Mouse (Mus musculus) mouse trophoblast stem cell (cell line): Measurements from ENCODE around the gene Clasp2.
"Not testable (repeated sequence)": the region's sequence is repeated elsewhere in the genome, so short reads cannot be mapped to it uniquely, and the experiment has no call there.

Source experiments
- in situ Hi-C, 2 experiments: fragments of 300-500 bp; cut with MseI, MboI; formaldehyde crosslinking; loops; 2 replicates in 1 of 2; 3 replicates in 1 of 2; pipeline ENCODE4 v1.15.1; 2025

The Clasp2 gene

DNA sequence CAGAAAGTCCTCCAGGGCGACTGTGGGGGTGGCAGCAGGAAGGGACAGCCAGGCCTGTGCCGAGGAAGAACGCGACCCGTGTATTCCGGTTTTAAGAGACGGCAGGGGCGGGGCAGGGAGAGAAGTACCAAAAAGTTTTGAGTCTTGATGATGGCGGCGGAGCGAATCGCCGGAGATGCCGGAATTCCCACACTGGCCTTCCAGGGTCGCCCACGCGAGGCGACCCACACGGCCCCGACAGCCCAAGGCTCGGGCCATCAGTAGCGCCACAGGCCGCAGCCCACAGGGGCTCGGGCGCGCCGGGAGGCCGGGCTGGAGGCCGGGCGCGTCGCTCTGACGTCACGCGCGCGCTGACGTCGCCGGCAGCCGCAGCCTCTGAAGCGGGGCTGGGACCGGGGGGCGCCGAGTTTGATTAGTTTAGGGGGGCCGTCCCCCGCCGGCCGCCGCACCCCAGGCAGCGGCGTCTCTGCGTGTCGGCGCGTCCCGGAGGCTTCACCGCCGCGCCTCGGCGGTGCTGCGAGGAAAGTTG is at the start of gene Clasp2:
Gene Clasp2, plus strand, starts transcription at position 366 of the 529 bp plus-strand sequence.
- in situ Hi-C loops, result no loop called here

DNA sequence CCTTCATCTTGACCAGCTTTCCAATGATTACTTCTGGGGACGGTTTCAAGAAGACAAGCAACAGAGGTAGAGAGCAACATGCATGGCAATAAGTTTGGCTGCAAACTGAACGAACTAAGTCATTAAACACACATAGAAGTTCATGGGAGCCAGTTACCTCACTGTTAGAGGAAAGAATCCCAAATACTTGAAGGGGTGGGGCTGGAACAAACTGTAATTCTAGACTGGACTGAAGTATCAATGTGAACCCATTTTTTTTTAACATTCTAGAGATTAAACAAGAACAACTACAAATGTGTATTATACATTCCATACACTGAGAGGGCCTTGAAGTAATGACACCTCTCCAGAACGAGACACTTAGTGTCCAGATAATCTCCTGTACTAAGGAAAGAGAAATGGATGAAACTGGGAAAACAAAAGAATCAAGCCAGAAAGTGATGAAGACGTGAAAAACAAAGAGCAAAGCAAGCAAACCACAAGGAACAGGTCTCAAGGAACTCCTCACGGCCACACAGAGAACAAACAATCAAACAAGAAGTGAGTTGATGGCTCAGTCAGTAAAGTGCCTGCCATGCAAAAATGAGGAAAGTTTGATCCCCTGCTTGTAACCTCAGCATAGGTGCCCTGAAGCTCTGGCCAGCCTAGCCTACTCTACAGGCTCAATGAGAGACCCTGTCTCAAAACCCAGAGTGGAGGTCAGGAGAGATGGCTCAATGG is 39.7 kb upstream of the Clasp2 start:
- in situ Hi-C loops, result no loop called here

GRCm38 (mm10) chr9:113706108-113706507 is 35.2 kb upstream of the Clasp2 start:
- in situ Hi-C loops, result no loop called here

DNA sequence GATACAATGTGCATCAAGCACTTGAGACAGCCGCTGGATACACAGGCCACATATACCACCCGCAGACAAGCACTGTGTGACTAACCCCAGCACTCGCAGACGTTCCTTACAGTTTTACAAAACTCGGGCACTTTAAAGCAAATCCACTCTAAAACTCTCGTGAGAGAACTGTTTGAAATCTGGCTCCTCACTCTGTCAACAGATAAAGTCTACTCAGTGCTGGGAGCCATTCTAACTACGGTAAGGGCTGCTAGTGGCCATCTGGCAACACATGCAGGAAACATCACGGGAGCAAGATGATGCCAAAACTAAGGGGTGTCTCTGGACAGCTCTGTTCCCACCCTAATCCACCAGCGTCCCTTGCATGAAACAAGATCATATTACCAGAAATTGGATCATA is 34.4 kb upstream of the Clasp2 start:
- in situ Hi-C loops, result no loop called here

DNA sequence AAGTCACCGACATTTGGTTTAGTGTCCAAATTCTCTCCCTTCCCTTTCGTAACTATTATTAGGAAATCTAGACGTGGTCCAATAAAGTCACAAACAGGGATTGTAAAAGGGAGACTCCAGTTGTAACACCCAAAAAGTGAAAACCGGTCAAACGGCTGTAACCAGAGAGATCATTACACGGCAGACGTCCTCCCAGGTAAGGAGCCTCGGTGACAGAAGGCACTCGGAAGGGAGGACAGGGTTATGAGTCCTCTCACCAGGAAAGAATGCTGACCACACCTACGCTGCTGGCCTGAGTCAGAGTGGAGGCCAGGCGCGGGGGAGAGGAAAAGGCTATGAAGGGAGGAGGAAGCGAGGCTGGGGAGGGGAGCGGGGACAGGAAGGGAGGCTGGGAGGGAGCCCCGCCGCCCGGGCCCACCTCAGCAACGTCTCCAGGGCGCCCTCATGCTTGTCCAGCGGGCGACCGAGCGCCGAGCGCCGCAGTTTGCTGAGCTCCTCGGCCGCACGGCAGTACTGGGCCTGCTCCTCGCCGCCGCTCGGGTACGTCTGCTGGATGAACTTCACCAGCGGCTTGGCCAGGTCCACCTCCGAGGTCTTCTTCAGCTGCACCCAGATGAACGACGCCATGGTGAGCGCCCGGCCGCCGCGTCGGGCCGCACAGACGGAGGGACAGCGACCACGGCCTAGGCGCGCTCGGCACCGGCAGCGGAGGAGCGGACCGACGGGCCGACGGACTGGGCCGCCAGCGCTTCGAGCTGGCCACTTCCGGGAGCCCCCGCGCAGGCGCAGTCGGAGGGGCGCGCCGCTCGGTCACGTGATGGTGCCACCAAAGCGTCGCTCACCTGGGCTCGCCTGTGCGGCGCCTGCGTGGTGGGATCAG is 33.6 kb upstream of the Clasp2 start, which contains the start of gene Pdcd6ip:
Gene Pdcd6ip, minus strand, starts transcription at position 779 of the 880 bp plus-strand sequence.
- in situ Hi-C loops, result no loop called here

GRCm38 (mm10) chr9:113708361-113709280 is 32.7 kb upstream of the Clasp2 start:
- in situ Hi-C loops, result no loop called here

- in situ Hi-C loops, result no loop called here
These were observed 30.4 kb upstream of the Clasp2 start for GRCm38 (mm10) chr9:113710871-113711270.

DNA sequence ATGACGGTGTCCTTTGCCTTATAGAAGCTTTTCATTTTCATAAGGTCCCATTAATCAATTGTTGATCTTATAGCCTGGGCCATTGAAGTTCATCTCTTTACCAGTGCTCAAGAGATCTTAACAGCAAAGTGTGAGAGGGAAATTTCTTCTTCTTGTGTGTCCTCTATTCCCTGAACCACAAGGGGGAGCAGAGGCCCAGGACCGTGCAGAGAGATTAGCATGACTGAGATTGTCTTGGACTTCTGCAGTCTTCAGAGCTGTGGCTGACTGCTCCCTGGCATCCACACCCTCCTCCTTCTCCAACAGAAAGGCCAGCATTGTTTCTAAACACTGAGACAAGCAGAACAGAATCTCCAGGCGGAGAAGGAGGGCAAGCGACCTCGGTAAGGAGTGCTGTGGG is 22.2 kb upstream of the Clasp2 start:
- in situ Hi-C loops, result no loop called here

DNA sequence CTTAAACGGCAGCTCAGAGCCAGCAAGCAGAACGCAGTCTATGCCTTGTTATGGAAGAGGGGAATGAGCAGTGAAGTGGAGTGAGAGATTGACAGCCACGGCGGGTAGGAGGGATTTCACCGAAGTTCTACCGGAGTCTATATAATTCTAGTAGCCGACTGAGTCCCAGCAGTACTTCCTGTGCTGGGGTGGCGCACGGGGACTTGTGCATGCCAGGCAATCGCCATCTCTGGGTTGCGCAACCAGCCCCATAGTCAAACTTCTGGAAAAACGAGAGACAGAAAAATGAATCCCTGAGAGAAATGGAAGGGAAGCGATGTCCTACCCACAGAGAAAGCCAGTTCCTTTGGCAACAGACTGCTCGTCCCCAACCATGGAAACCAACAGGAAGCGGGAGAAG is 16.6 kb upstream of the Clasp2 start:
- in situ Hi-C loops, result no loop called here

DNA sequence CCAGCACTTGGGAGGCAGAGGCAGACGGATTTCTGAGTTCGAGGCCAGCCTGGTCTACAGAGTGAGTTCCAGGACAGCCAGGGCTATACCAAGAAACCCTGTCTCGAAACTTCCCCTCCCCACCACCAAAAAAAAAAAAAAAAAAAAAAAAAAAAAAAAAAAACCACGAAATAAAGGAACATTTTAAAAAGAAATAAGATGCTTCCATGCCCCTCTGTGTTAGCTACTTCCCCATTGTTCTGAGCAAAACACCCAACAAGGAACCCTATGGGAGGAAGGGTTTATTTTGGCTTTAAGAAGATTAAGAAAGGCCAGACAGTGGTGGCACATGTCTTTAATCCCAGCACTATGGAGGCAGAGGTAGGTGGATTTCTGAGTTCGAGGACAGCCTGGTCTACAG is 15.7 kb upstream of the Clasp2 start:
- in situ Hi-C loops, result not testable (repeated sequence)

- in situ Hi-C loops, result no loop called here
These were observed 15.1 kb upstream of the Clasp2 start for GRCm38 (mm10) chr9:113726131-113726530.

DNA sequence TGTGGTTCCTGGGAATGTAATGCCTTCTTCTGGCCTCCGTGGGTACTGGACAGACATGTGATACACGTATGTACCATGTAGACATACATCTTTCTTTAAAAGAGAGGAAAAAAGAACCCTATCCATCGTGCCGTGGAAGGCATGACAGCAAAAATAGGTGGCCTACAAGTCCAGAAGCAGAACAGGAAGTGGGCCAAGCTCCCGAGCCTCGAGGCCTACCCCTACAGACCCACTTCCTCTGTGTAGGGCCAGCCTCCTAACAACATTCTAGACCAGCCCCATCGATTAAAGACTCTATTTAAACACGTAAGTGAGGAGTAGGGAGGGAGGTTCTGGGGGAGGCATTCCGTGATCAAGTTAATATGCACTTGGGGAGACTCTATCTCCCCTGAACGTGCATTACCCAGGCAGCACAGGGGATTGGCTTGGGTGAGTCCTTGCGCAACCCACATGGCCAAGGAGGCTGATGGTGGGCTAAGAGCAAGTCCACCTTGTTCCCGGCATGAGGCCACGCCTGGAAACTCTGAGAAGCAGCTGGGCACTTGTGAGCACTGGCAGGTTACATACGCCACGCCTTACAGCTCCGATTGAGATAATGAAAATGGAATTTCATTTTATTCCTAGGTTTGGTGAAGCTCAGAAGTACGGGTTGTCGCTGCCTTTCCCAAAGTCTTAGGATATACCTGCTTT is 14.1 kb upstream of the Clasp2 start:
- in situ Hi-C loops, result no loop called here

- in situ Hi-C loops, result no loop called here
These were observed 9.7 kb upstream of the Clasp2 start for GRCm38 (mm10) chr9:113731540-113731939.

GRCm38 (mm10) chr9:113735920-113736319 is 5.4 kb upstream of the Clasp2 start:
- in situ Hi-C loops, result no loop called here

DNA sequence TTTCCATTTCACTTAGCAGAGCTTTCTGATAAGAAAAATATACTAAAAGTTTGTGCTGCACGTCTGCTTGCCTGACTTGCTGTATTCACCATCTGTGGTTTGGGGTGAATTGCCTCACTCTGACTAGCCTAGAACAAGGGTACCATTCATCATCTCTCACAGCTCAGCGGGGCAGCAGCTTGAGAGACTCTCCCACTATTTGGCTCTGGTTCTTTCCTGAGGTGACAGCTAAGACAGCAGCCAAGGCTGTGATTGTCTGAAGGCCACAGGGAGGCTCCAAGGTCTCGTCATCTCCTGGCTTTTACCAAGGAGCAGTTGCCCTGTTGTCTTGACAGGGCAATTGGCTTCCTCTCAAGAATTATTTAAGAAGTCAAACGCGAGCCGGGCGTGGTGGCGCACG is 3.3 kb upstream of the Clasp2 start:
- in situ Hi-C loops, result no loop called here

- in situ Hi-C loops, result no loop called here
These were observed 2.3 kb upstream of the Clasp2 start for GRCm38 (mm10) chr9:113738941-113739340.

GRCm38 (mm10) chr9:113741637-113742137 is 414 bp downstream of the Clasp2 start:
- in situ Hi-C loops, result no loop called here

DNA sequence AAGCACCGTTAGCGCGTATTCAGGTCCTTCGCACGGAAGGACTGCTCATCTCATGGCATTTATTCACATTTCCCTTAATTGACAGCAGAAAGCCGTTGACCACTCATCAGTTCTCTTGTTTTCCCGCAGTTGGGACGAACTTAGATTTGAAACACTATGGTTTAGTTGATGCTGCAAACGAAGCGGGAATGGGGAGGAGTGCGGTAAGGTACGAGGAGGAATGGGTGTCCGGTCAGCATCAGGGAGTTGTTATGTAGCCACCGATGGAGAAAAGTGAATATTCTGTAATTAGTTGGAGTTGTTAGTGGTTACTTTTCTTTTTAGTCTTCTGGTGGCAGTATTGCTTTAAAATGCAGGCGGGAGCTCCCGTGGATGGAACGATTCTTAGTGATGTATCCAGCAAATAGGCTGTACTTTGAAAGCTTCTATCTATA is 1.1 kb downstream of the Clasp2 start:
- in situ Hi-C loops, result no loop called here

- in situ Hi-C loops, result no loop called here
These were observed 2.0 kb downstream of the Clasp2 start for GRCm38 (mm10) chr9:113743291-113743690.

- in situ Hi-C loops, result no loop called here
These were observed 8.1 kb downstream of the Clasp2 start for GRCm38 (mm10) chr9:113749356-113749755.
